Mouse (Mus musculus): Measurements from ENCODE around the gene Elp6. TPM values are rescaled to one million over a fixed set of nuclear protein-coding genes. Genes with fewer than 3 reads are reported as not detected.

Elp6 gene
- total RNA-seq, 2 experiments from 2014 or later = 6.2 to 9.2 TPM

GRCm38 (mm10) chr9:110358341-110358740 is 53.4 kb downstream of the Elp6 start:
- DNase-seq = no peak

GRCm38 (mm10) chr9:110361299-110361698 is 56.3 kb downstream of the Elp6 start:
- no peak for DNase-seq

GRCm38 (mm10) chr9:110362337-110362736 is 57.4 kb downstream of the Elp6 start:
- no peak for DNase-seq

- DNase-seq = peak; percentile 67
Observed at GRCm38 (mm10) chr9:110366746-110367145, 61.8 kb downstream of the Elp6 start.

- DNase-seq = no peak
Observed at GRCm38 (mm10) chr9:110369860-110370259, 64.9 kb downstream of the Elp6 start.

Small RNA genes lying within 50 kb of the gene (microRNA-seq; reads per million reads assigned to microRNA genes)
- gene Mir6236 = 60.9 reads per million, percentile 38 among the genes with 10 or more reads in this experiment

Other genes starting within 250 kb of the Elp6 start
- gene Smarcc1, start 187.5 kb upstream of the Elp6 start, total RNA-seq (2021) = 10 to 100 TPM; 47.2 to 59.9 TPM
- gene Dhx30, start 187.3 kb upstream of the Elp6 start, total RNA-seq (2021) = 10 to 100 TPM; 90.2 to 91.3 TPM
- gene Cspg5, start 61.4 kb upstream of the Elp6 start, total RNA-seq (2021) = 10 to 100 TPM; 13.6 to 18.6 TPM
- 10 to 100 TPM; 76.4 to 83.9 TPM for gene Scap, start 28.1 kb downstream of the Elp6 start, total RNA-seq (2021)
- gene Ptpn23, start 103.0 kb downstream of the Elp6 start, total RNA-seq (2021) = 10 to 100 TPM; 33.4 to 38.8 TPM
- gene Ngp, start 114.6 kb downstream of the Elp6 start, total RNA-seq (2021) = 10 to 100 TPM; 25.5 to 35.5 TPM
- gene Klhl18, start 171.5 kb downstream of the Elp6 start, total RNA-seq (2021) = 10 to 100 TPM; 12.3 to 13.8 TPM
- under 1 TPM; 0.45 to 0.79 TPM for gene Kif9, start 171.8 kb downstream of the Elp6 start, total RNA-seq (2021)
- 10 to 100 TPM; 66.7 to 85.4 TPM for gene Setd2, start 227.4 kb downstream of the Elp6 start, total RNA-seq (2021)